Mouse (Mus musculus): ENCODE results near the gene Zfp760. TPM values are rescaled to one million over a fixed set of nuclear protein-coding genes. Genes with fewer than 3 reads are reported as not detected.

Gene Zfp760
- polyA plus RNA-seq, 1 experiment from 2014 or later: 11.5 TPM

- WGBS: 87% methylated on average over 4 of the region's 4 CpGs
These were observed 25.5 kb downstream of the Zfp760 start for GRCm38 (mm10) chr17:21733049-21733448.

GRCm38 (mm10) chr17:21733529-21734031 is 26.0 kb downstream of the Zfp760 start:
- 0% methylated on average over 27 of the region's 27 CpGs for WGBS
- H3K4me1 ChIP-seq: peaks cover 7% of the 10 kb centered on the region
- peak; percentile 93 for ATAC-seq (ENCODE audit: insufficient number of reproducible peaks, low FRiP score, low TSS enrichment, low read depth)

More at GRCm38 (mm10) chr17:21733049-21733448, 25.5 kb downstream of the Zfp760 start:
- peaks cover 7% of the 10 kb centered on the region for H3K4me1 ChIP-seq
- peak overlapping the region; percentile 71 for H3K4me3 ChIP-seq
- H3K27ac ChIP-seq: peak overlapping the region; percentile 89; the same call in 1 of the 2 replicates
- no peak overlapping the region for H3K9ac ChIP-seq
- no peaks in the 10 kb centered on the region for H3K9me3 ChIP-seq
- H3K27me3 ChIP-seq: no peaks in the 10 kb centered on the region
- H3K4me2 ChIP-seq: peak overlapping the region; percentile 46
- H3K36me3 ChIP-seq: peaks cover 9% of the 10 kb centered on the region; the same call in 1 of the 2 replicates
- ATAC-seq (ENCODE audit: insufficient number of reproducible peaks, low FRiP score, low TSS enrichment, low read depth): no peak

GRCm38 (mm10) chr17:21752791-21753190 is 45.2 kb downstream of the Zfp760 start:
- ATAC-seq (ENCODE audit: insufficient number of reproducible peaks, low FRiP score, low TSS enrichment, low read depth): no peak
- Histone ChIP-seq H3K27ac (no peak overlapping the region), H3K4me1 (peaks cover 4% of the 10 kb centered on the region; the same call in 1 of the 2 replicates), H3K4me3 (no peak overlapping the region), H3K9ac (no peak overlapping the region), H3K9me3 (no peaks in the 10 kb centered on the region), H3K4me2 (no peak overlapping the region), H3K36me3 (no peaks in the 10 kb centered on the region), H3K27me3 (no peaks in the 10 kb centered on the region)
- WGBS: 75% methylated on average over 2 of the region's 2 CpGs

More at GRCm38 (mm10) chr17:21733529-21734031, 26.0 kb downstream of the Zfp760 start:
- Histone ChIP-seq H3K9me3 (no peaks in the 10 kb centered on the region), H3K4me2 (peak overlapping the region; percentile 46), H3K36me3 (peaks cover 11% of the 10 kb centered on the region; the same call in 1 of the 2 replicates), H3K4me3 (peak overlapping the region; percentile 71), H3K27ac (peak overlapping the region; percentile 89), H3K27me3 (no peaks in the 10 kb centered on the region), H3K9ac (peak overlapping the region; percentile 65)

GRCm38 (mm10) chr17:21753342-21754208 is 46.0 kb downstream of the Zfp760 start:
- H3K27me3 ChIP-seq: no peaks in the 10 kb centered on the region
- ATAC-seq (ENCODE audit: insufficient number of reproducible peaks, low FRiP score, low TSS enrichment, low read depth): no peak
- no peaks in the 10 kb centered on the region for H3K36me3 ChIP-seq
- H3K27ac ChIP-seq: no peak overlapping the region
- peak overlapping the region; percentile 36 for H3K4me3 ChIP-seq
- H3K4me2 ChIP-seq: peak overlapping the region; percentile 59
- 10% methylated on average over 20 of the region's 20 CpGs for WGBS
- H3K9me3 ChIP-seq: no peaks in the 10 kb centered on the region
- peaks cover 4% of the 10 kb centered on the region; the same call in 1 of the 2 replicates for H3K4me1 ChIP-seq
- 0 out of 2 replicates have a peak overlapping the region, but pooled peaks have one; percentile 18 for H3K9ac ChIP-seq

- 87% methylated on average over 2 of the region's 2 CpGs for WGBS
- H3K4me1 ChIP-seq: no peaks in the 10 kb centered on the region
- ATAC-seq (ENCODE audit: insufficient number of reproducible peaks, low FRiP score, low TSS enrichment, low read depth): no peak
These were observed 62.8 kb downstream of the Zfp760 start for GRCm38 (mm10) chr17:21770336-21770735.

More at GRCm38 (mm10) chr17:21770336-21770735, 62.8 kb downstream of the Zfp760 start:
- Histone ChIP-seq H3K4me3 (no peak overlapping the region), H3K9me3 (no peaks in the 10 kb centered on the region), H3K4me2 (no peak overlapping the region), H3K9ac (no peak overlapping the region), H3K36me3 (no peaks in the 10 kb centered on the region), H3K27me3 (no peaks in the 10 kb centered on the region), H3K27ac (no peak overlapping the region)

Other genes starting within 250 kb of the Zfp760 start
- 10.6 and 11.4 TPM in 2 replicates for gene Zfp53, start 218.7 kb upstream of the Zfp760 start, polyA plus RNA-seq (2015; fragmentation: Nextera tagmentation; extraction: Ambion mirVana)
- gene Zfp52, start 172.2 kb upstream of the Zfp760 start, polyA plus RNA-seq (2015; fragmentation: Nextera tagmentation; extraction: Ambion mirVana): 5.4 and 5.5 TPM in 2 replicates
- gene Zfp948, start 140.7 kb upstream of the Zfp760 start, polyA plus RNA-seq (2015; fragmentation: Nextera tagmentation; extraction: Ambion mirVana): 19.9 and 22.3 TPM in 2 replicates
- gene Zfp983, start 57.1 kb upstream of the Zfp760 start, polyA plus RNA-seq (2015; fragmentation: Nextera tagmentation; extraction: Ambion mirVana): 4.9 and 5.1 TPM in 2 replicates
- gene Gm10226, start 15.9 kb upstream of the Zfp760 start, polyA plus RNA-seq (2015; fragmentation: Nextera tagmentation; extraction: Ambion mirVana): 8.3 and 9.0 TPM in 2 replicates
- 7.1 and 7.5 TPM in 2 replicates for gene Zfp229, start 23.1 kb downstream of the Zfp760 start, polyA plus RNA-seq (2015; fragmentation: Nextera tagmentation; extraction: Ambion mirVana)
- 6.5 and 7.2 TPM in 2 replicates for gene Zfp820, start 138.0 kb downstream of the Zfp760 start, polyA plus RNA-seq (2015; fragmentation: Nextera tagmentation; extraction: Ambion mirVana)
- gene Zfp995, start 202.2 kb downstream of the Zfp760 start, polyA plus RNA-seq (2015; fragmentation: Nextera tagmentation; extraction: Ambion mirVana): 6.3 and 6.9 TPM in 2 replicates

All from limb, embryonic 15.5 days (tissue).